Mouse (Mus musculus) left cerebral cortex, adult 8-10 months (tissue): Measurements from ENCODE around the gene Phf13. TPM values are rescaled to one million over a fixed set of nuclear protein-coding genes. Genes with fewer than 3 reads are reported as not detected.

Source experiments
- DNase-seq, 2 experiments: peaks; one replicate each; pipeline ENCODE4 v3.0.0; 2022; ENCODE audit warnings: low spot score in 2 of 2
- total RNA-seq, 4 experiments: library from RNA; stranded (reverse); gene quantifications; 2 replicates each; pipeline ENCODE4 v1.2.4; 2022

The Phf13 gene
- total RNA-seq, 4 experiments from 2014 or later: 15.4 to 17.4 (median 15.8) TPM

DNA sequence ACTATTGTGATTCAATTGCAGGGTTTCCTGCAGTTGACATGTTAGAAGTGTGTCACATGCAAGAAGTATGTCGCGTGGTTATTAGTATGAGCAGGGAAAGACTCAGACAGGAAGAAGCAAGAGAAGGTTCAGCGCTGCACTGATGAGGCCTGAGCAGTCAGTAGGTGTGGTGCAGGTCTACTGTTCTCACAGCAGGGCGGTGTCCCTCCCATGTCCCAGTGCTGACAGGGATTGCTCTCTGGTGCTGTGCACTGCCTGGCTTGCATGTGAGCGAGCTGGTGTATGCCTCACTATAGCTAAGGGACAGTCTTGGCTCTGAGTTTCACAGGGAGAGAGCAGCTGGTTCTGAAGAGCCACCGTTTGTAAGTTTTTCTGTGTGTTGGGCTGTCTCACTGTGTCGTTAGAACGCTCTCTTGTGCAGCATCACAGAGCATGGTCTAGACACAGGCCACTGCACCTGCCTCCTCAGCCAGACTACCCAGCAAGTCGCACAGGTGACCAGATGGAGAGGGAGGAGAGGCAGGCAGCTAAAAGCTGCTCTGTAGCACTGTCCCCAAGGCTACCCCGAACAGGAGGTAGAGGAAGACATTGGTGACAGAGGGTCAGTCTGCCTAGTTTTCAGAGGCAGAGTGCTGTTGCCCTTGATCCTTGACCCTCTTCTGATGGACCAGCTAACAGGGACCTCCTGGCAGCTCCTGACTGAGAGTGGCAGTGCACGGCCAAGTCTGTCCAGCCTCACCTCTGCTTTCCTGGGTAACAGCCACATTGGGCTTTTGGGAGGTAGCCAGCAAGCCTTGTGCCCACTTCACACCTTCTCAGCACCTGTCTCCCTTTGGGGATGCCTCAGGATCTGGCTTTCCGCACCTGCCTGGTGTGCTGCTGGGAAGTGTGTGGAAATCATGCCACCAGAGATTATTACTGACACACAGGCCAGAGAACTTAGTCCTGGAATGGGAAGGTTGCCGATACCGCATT, 47.3 kb downstream of the Phf13 start:
- no peak for DNase-seq

DNA sequence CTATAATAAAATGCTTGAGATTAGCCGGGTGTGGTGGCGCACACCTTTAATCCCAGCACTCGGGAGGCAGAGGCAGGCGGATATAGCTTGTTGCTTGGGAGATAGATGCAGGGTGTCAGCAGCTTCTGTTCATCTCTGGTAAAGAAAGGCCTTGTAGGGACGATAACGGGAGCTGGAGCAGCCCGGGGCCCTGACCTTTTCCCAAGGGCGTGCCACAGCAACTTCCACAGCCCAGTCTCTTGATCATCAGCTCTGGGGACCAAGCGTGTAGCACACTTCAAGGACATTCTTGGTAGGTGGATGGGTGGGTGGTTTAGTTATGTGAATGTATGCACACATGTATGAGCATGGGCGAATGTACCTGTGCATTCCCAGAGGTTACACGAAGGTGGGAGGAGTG, 49.8 kb downstream of the Phf13 start:
- DNase-seq: no peak

Other genes starting within 250 kb of the Phf13 start
- 100 to 1,000 TPM; 236 to 263 (median 255) TPM for gene Camta1, start 134.4 kb downstream of the Phf13 start, total RNA-seq
- gene Dnajc11, start 62.6 kb downstream of the Phf13 start, total RNA-seq: 10 to 100 TPM; 51.5 to 75.7 (median 62.5) TPM
- gene Thap3, start 7.3 kb downstream of the Phf13 start, total RNA-seq: 10 to 100 TPM; 17.5 to 27.0 (median 24.0) TPM
- gene Klhl21, start 12.5 kb upstream of the Phf13 start, total RNA-seq: 10 to 100 TPM; 15.8 to 21.0 (median 19.3) TPM
- 10 to 100 TPM; 11.7 to 17.5 (median 14.0) TPM for gene Zbtb48, start 31.4 kb upstream of the Phf13 start, total RNA-seq
- under 1 TPM; 0.61 to 0.94 (median 0.73) TPM for gene Tas1r1, start 42.3 kb upstream of the Phf13 start, total RNA-seq
- gene Nol9, start 43.1 kb upstream of the Phf13 start, total RNA-seq: 10 to 100 TPM; 15.7 to 18.2 (median 17.2) TPM
- gene Plekhg5, start 76.2 kb upstream of the Phf13 start, total RNA-seq: 10 to 100 TPM; 72.6 to 90.6 (median 82.4) TPM
- 1 to 10 TPM; 4.3 to 9.8 (median 6.3) TPM for gene Tnfrsf25, start 119.7 kb upstream of the Phf13 start, total RNA-seq
- 1 to 10 TPM; 2.1 to 3.2 (median 2.6) TPM for gene Espn, start 156.1 kb upstream of the Phf13 start, total RNA-seq
- not detected for gene Hes2, start 162.6 kb upstream of the Phf13 start, total RNA-seq
- gene Acot7, start 181.9 kb upstream of the Phf13 start, total RNA-seq: 100 to 1,000 TPM; 281 to 320 (median 303) TPM